Mouse (Mus musculus): ENCODE data around the gene 6030468B19Rik. TPM values are rescaled to one million over a fixed set of nuclear protein-coding genes. Genes with fewer than 3 reads are reported as not detected.

6030468B19Rik gene
- polyA plus RNA-seq, 1 experiment = 16.7 TPM

- Histone ChIP-seq H3K4me3 (replicated peaks; ENCODE audit: control insufficient read depth, low read depth, low read length) (no peak overlapping the region), H3K27ac (ENCODE audit: control insufficient read depth, insufficient read depth, low read depth, low read length, poor library complexity) (no peak overlapping the region), H3K4me1 (ENCODE audit: control insufficient read depth, insufficient read depth, low read length) (peaks cover 9% of the 10 kb centered on the region)
- WGBS = 90% methylated on average over 7 of the region's 7 CpGs
- TF ChIP-seq CTCF (IDR thresholded peaks at IDR 0.05; ENCODE audit: control insufficient read depth, insufficient read depth, low read length) (no peak), POLR2A (IDR thresholded peaks at IDR 0.05; ENCODE audit: borderline replicate concordance, control insufficient read depth, low read depth, low read length) (no peak)
These were observed 2.6 kb downstream of the 6030468B19Rik start for GRCm38 (mm10) chr11:117800038-117800437.

- Histone ChIP-seq H3K4me1 (ENCODE audit: control insufficient read depth, insufficient read depth, low read length) (peaks cover 9% of the 10 kb centered on the region), H3K4me3 (replicated peaks; ENCODE audit: control insufficient read depth, low read depth, low read length) (no peak overlapping the region), H3K27ac (ENCODE audit: control insufficient read depth, insufficient read depth, low read depth, low read length, poor library complexity) (no peak overlapping the region)
- WGBS = 90% methylated on average over 7 of the region's 7 CpGs
- TF ChIP-seq CTCF (IDR thresholded peaks at IDR 0.05; ENCODE audit: control insufficient read depth, insufficient read depth, low read length) = no peak
- no peak for TF ChIP-seq POLR2A (IDR thresholded peaks at IDR 0.05; ENCODE audit: borderline replicate concordance, control insufficient read depth, low read depth, low read length)
These were observed 4.2 kb downstream of the 6030468B19Rik start for GRCm38 (mm10) chr11:117801650-117802049.

- WGBS = 82% methylated on average over 3 of the region's 3 CpGs
- H3K27ac ChIP-seq (ENCODE audit: control insufficient read depth, insufficient read depth, low read depth, low read length, poor library complexity) = no peak overlapping the region
- H3K4me1 ChIP-seq (ENCODE audit: control insufficient read depth, insufficient read depth, low read length) = peaks cover 5% of the 10 kb centered on the region; the same call in 1 of the 2 replicates
- H3K4me3 ChIP-seq (replicated peaks; ENCODE audit: control insufficient read depth, low read depth, low read length) = no peak overlapping the region
- TF ChIP-seq CTCF (IDR thresholded peaks at IDR 0.05; ENCODE audit: control insufficient read depth, insufficient read depth, low read length) (no peak), POLR2A (IDR thresholded peaks at IDR 0.05; ENCODE audit: borderline replicate concordance, control insufficient read depth, low read depth, low read length) (no peak)
These were observed 5.8 kb downstream of the 6030468B19Rik start for GRCm38 (mm10) chr11:117803166-117803688.

GRCm38 (mm10) chr11:117806781-117807180, 9.3 kb downstream of the 6030468B19Rik start:
- Histone ChIP-seq H3K4me3 (replicated peaks; ENCODE audit: control insufficient read depth, low read depth, low read length) (no peak overlapping the region), H3K27ac (ENCODE audit: control insufficient read depth, insufficient read depth, low read depth, low read length, poor library complexity) (no peak overlapping the region), H3K4me1 (ENCODE audit: control insufficient read depth, insufficient read depth, low read length) (peaks cover 6% of the 10 kb centered on the region)
- no peak for TF ChIP-seq POLR2A (IDR thresholded peaks at IDR 0.05; ENCODE audit: borderline replicate concordance, control insufficient read depth, low read depth, low read length)
- 94% methylated on average over 6 of the region's 6 CpGs for WGBS

- H3K27ac ChIP-seq (ENCODE audit: control insufficient read depth, insufficient read depth, low read depth, low read length, poor library complexity) = peak within 1 kb of the TSS; percentile 86
- H3K4me1 ChIP-seq (ENCODE audit: control insufficient read depth, insufficient read depth, low read length) = peaks cover 12% of the 10 kb centered on the region
- TF ChIP-seq POLR2A (IDR thresholded peaks at IDR 0.05; ENCODE audit: borderline replicate concordance, control insufficient read depth, low read depth, low read length) (peak; percentile 76; the same call in 1 of the 2 replicates), CTCF (IDR thresholded peaks at IDR 0.05; ENCODE audit: control insufficient read depth, insufficient read depth, low read length) (no peak)
- under 1% methylated on average over 75 of the region's 75 CpGs for whole genome bisulfite sequencing
- H3K4me3 ChIP-seq (replicated peaks; ENCODE audit: control insufficient read depth, low read depth, low read length) = peak within 1 kb of the TSS; percentile 74
These were observed 12.2 kb downstream of the 6030468B19Rik start, which contains the start of the genes Gm20708 and Syngr2 for GRCm38 (mm10) chr11:117809407-117810311. Gene Gm20708 (plus strand): TSS chr11:117809668. Gene Syngr2 (plus strand): TSS chr11:117809668.

- peak overlapping the region; percentile 74 for H3K4me3 ChIP-seq (replicated peaks; ENCODE audit: control insufficient read depth, low read depth, low read length)
- WGBS = under 1% methylated on average over 21 of the region's 21 CpGs
- TF ChIP-seq CTCF (IDR thresholded peaks at IDR 0.05; ENCODE audit: control insufficient read depth, insufficient read depth, low read length) = peak; percentile 39; the same call in 1 of the 2 replicates
- peak; percentile 37; the same call in 1 of the 2 replicates for TF ChIP-seq POLR2A (IDR thresholded peaks at IDR 0.05; ENCODE audit: borderline replicate concordance, control insufficient read depth, low read depth, low read length)
- H3K4me1 ChIP-seq (ENCODE audit: control insufficient read depth, insufficient read depth, low read length) = peaks cover 12% of the 10 kb centered on the region
- H3K27ac ChIP-seq (ENCODE audit: control insufficient read depth, insufficient read depth, low read depth, low read length, poor library complexity) = peak overlapping the region; percentile 86
These were observed 13.1 kb downstream of the 6030468B19Rik start for GRCm38 (mm10) chr11:117810401-117811046.

GRCm38 (mm10) chr11:117813867-117814266, 16.4 kb downstream of the 6030468B19Rik start:
- Histone ChIP-seq H3K4me3 (replicated peaks; ENCODE audit: control insufficient read depth, low read depth, low read length) (no peak overlapping the region), H3K27ac (ENCODE audit: control insufficient read depth, insufficient read depth, low read depth, low read length, poor library complexity) (no peak overlapping the region), H3K4me1 (ENCODE audit: control insufficient read depth, insufficient read depth, low read length) (peaks cover 11% of the 10 kb centered on the region)
- 34% methylated on average over 5 of the region's 5 CpGs for WGBS
- no peak for TF ChIP-seq POLR2A (IDR thresholded peaks at IDR 0.05; ENCODE audit: borderline replicate concordance, control insufficient read depth, low read depth, low read length)
- no peak for TF ChIP-seq CTCF (IDR thresholded peaks at IDR 0.05; ENCODE audit: control insufficient read depth, insufficient read depth, low read length)
